Mouse (Mus musculus): Measurements from ENCODE around the gene Pex14. TPM values are rescaled to one million over a fixed set of nuclear protein-coding genes. Genes with fewer than 3 reads are reported as not detected.

Pex14 gene
- total RNA-seq, 2 experiments from 2014 or later, result 61.6 to 76.4 TPM

DNA sequence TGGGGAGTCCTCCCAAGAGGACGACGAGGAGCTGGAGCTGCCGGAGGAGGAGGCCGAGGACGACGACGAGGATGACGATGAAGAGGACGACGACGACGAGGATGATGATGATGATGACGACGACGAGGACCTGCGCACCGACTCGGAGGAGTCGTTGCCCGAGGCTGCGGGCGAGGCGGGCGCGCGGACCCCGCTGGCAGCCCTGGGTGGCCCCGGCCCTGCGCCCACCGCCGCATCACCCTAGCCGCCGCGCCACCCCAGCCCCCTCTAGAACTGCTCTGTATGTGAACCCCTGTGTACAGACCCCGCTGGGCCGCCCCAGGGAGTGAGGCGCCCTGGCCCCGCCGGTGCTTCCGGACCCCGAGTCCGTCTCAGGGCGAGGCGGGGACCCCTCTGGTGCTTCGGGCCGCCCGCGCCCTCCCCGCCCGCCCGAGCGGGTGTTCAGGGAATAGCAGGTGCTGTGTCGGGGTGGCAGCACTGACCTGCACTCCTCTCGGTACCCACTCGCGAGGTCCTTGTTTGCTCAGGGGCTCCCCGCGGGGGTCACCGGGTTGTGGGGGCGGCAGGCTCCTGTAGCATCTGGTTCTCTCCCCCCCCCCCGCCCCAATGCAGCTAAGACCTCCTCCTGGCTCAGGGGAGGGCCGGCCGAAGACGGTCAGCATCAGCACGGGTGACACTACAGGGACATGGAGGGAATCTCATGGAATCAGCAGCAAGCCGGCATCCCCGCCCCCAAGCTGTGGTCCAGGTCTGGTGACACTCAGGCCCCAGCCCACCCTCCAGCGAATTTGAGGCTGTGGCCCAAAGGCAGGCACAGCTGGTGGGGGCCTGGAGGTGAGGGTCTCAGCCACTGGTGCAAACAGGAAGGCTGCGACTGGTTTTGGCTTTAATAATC is 147.1 kb downstream of the Pex14 start:
- no peak for DNase-seq

GRCm38 (mm10) chr4:148951821-148952291 is 147.8 kb downstream of the Pex14 start:
- DNase-seq, result peak; percentile 71 to 74

- DNase-seq, result peak in 1 of 2 experiments; percentile 44
Measured at GRCm38 (mm10) chr4:148950932-148951650, 148.6 kb downstream of the Pex14 start.

DNA sequence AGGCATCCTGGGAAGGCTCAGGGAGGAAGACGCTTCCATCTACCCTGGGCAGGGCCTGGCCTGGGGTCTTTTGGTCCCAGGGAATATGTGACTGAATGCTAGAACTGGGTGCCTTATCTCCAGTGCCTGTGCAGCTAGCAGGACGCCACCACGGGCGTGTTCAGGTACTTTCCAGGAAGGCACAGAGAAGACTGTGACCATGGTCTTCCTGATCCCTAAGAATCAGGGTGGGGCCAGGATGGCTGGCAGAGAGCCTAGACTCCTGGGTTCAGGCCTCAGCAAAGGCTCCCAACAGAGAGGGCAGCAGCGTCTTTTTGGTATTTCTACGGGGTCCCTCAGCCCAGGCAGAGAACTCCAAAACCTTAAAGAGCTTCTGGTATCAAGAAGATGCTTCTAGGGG is 149.2 kb downstream of the Pex14 start:
- DNase-seq, result no peak

DNA sequence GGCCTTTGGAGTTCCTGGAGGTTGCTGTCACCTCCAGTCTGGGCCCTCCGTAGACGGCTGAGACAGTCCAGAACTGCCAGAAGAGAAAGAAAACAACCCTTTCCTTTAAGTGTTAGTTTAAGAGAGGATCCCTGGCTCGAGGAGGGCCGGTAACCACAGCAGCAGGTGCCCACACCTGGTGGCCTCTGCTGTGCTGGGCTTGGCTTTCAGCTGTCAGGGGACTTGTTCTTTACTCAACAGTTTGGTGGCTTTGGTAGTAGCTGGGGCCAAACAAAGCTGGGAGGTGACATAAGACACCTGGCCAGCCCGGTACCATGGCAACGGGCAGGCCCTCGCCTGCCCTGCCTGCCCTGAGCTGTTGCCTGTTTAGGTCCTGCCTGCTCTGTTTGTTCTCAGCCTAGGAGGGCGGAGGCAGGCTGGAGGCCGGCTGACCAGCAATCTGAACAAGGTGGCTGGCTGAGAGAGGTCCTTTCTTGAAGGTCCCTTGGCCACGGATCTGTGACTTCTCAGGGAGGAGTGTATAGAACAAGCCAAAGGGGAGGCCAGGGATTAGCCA is 151.8 kb downstream of the Pex14 start:
- no peak for DNase-seq

GRCm38 (mm10) chr4:148946071-148946470 is 153.6 kb downstream of the Pex14 start:
- DNase-seq, result no peak

DNA sequence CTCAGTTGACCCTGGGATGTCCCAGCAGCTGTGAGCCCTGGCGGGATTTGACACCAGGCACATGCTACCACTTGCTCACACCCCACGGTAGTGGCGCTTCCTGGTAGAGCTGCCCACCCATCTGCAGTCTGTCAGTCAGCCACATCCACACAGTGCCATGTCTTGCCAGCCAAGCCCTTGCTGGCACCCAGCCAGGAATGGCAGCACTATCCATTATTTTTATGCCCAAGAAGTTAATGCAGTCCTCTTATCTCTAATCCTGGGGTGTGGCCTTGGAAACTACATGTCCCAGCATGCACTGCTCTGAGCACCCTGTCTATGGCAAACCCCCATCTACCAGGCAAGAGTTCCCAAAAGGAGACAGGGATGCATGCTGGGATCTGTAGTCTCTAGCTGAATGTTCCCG is 154.2 kb downstream of the Pex14 start:
- DNase-seq, result peak; percentile 40 to 54

DNA sequence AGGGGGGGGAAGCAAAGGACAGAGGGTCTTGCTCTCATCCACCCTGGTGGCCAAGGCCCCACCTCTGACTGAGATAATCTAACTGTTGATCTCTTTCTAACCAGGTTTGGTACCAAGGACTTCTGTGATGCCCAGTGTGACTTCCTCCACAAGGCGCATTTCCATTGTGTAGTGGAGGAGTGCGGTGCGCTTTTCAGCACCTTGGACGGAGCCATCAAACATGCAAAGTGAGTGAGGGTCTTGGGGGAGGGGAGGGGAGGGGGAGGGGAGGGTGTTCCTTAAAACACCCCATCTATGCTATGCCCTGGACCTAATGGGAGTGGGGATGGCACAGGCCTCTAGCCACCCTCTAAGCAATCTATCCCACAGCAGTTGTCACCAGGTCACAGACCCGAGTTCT is 156.6 kb downstream of the Pex14 start:
- no peak for DNase-seq

GRCm38 (mm10) chr4:148941321-148941720 is 158.4 kb downstream of the Pex14 start:
- DNase-seq, result no peak

DNA sequence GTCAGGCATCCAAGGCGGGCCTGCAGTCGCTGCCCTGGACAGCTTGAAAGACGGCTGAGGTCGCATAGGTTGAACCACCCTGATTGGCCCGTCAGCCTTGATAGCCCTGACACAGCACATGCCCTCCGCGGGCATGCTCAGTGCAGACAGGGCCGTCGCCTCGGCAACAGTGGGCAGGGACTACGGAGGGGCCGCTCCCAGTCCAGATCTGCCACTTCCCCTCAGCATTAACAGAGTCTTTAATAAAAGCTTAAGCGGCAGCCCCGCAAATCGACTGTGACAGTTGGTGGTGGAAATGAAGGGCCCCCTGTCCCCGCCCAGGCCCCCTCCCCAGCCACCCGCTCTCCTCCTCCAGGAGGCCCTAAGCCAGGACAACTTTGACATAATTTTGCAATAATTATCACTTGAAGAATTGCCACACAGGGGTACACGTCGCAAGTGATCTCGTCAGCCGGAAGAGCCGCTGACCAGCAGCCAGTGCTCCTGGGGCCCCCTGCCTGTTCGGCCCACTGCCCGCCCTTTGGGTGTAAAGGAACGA is 158.9 kb downstream of the Pex14 start:
- DNase-seq, result peak; percentile 90 to 93

GRCm38 (mm10) chr4:148938546-148938945 is 161.1 kb downstream of the Pex14 start:
- peak; percentile 64 to 65 for DNase-seq

GRCm38 (mm10) chr4:148936727-148937126 is 162.9 kb downstream of the Pex14 start:
- DNase-seq, result no peak

- DNase-seq, result no peak
Measured at GRCm38 (mm10) chr4:148936111-148936510, 163.6 kb downstream of the Pex14 start.

DNA sequence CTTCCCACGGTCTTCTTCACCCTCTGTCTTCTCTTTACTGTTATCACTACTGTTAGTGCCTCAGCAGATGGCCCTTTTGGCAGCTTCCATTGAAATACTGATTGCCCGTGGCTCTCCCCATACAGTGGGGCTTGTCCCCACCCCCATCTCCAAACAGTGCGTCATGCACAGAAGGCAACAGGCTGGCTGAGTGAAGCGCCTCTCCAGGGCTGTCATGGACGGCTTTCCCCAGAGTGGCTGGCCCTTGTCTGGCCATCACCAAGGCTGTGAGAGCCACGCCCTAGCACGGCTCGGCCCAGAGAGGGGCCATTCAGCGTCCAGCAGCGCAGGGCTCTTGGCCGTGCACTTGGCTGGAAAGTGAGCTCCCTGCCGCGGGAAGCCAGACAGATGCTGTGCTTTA is 164.5 kb downstream of the Pex14 start:
- DNase-seq, result no peak

- no peak for DNase-seq
Measured at GRCm38 (mm10) chr4:148933109-148933508, 166.6 kb downstream of the Pex14 start.

GRCm38 (mm10) chr4:148930721-148931229 is 168.9 kb downstream of the Pex14 start:
- DNase-seq, result no peak

DNA sequence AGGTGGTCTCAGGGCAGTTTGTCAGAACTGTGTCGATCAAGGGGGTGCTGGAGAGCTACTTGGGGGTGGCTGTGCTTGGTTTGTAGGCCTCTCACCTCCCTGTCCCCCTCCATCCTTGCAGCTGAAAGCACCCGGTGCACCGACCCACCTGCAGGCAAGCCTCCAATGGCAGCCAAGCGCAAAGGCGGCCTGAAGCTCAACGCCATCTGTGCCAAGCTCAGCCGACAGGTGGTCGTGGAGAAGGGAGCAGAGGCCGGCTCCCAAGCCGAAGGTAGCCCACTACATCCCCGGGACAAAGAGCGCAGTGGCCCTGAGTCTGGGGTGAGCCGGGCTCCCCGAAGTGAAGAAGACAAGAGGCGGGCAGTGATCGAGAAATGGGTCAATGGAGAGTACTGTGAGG is 170.8 kb downstream of the Pex14 start:
- no peak for DNase-seq

DNA sequence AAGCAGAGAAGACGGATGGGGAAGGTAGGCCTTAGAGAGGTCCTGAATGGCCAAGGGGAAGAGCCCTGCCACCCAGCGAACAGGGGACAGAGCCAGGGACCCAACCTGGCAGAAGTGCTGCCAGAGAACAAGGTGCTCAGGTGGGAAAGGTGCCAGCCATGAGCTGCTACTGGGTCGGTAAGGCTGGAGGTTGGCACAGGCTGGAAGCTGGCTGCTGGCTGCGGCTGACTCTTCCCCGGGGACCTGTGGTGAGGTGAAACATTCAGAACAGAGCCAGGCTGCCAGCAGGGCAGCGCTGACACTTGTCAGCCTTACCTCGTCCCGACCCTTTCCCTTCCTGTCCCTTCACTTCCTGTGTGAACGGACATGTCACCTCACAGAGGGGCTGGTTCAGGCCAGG is 171.4 kb downstream of the Pex14 start:
- DNase-seq, result peak in 1 of 2 experiments; percentile 54

DNA sequence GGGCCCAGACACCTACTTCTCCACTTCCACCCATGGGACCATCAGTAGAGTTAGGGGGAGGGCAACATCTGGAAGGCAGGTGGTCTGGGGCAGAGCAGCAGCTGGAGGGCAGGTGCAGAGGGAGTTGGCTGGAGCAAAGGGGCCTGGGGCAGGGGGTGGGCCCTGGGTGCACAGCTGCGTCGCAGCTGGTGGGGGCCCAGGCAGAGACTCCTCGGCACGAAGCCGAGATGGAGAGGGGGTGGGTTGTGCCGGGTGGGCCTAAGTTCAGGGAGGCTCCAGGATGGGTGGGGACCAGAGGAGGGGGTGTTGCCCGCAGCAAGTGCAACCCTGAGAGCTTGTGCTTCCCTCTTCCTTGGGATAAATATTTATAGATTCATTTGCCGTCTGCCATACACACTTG is 173.2 kb downstream of the Pex14 start:
- DNase-seq, result no peak

DNA sequence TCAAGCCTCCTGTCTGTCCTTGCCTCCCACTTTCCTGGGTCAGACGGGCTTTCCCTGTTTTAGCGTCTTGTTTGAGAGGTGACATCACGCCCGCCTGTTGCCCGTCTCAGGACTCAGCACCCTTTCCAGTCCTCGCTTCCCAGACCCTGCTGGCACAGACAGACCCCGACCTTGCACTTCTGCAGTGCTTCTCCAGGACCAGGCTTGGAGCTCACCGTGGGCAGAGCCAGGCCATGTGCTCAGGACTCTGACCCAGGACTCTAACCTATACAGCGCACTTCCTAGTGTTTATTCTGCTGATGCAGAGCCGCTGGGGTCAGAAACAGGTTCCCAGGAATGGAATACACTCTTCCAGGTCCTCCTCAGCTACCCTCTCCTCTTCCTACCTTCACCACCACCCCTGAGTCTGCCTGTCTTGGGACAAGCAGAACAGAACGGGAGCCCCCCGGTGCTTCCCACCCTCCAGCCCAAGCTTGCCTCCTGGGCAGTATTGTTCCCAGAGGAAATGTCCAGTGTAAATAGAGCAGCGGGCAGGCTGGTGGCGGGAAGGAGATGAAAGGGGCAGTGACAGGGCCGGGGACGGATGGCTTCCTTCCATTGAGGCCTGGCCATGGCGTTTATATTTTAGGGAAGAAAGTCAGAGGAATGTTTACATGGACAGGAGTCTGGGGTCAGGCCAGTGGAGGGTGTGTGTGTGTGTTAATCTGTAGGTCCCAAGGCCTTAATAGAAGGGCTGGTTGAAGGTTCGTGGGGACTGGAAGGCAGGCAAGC is 173.9 kb downstream of the Pex14 start:
- DNase-seq, result peak in 1 of 2 experiments; percentile 36

- DNase-seq, result no peak
Measured at GRCm38 (mm10) chr4:148923976-148924375, 175.7 kb downstream of the Pex14 start.

GRCm38 (mm10) chr4:148923414-148923813 is 176.3 kb downstream of the Pex14 start:
- no peak for DNase-seq

Data from adrenal gland, postnatal 36 days (tissue).